Mouse (Mus musculus): Measurements from ENCODE around the gene Hoxc6. TPM values are rescaled to one million over a fixed set of nuclear protein-coding genes. Genes with fewer than 3 reads are reported as not detected.

Hoxc6 gene
- total RNA-seq, 1 experiment from 2014 or later = 59.4 TPM

GRCm38 (mm10) chr15:102969296-102969695 lies 28.8 kb upstream of the Hoxc6 start:
- no peak for DNase-seq

GRCm38 (mm10) chr15:102970740-102971139 lies 27.3 kb upstream of the Hoxc6 start:
- no peak for DNase-seq

- DNase-seq = no peak
These were observed 25.8 kb upstream of the Hoxc6 start for GRCm38 (mm10) chr15:102972254-102972653.

- no peak for DNase-seq
These were observed 25.3 kb upstream of the Hoxc6 start for GRCm38 (mm10) chr15:102972753-102973152.

GRCm38 (mm10) chr15:102975034-102975433 lies 23.0 kb upstream of the Hoxc6 start:
- DNase-seq = no peak

GRCm38 (mm10) chr15:102975688-102976111 lies 22.4 kb upstream of the Hoxc6 start:
- no peak for DNase-seq

- DNase-seq = no peak
These were observed 21.9 kb upstream of the Hoxc6 start, which contains the start of gene Hoxc9 for GRCm38 (mm10) chr15:102976171-102976570. Gene Hoxc9 (plus strand): TSS chr15:102976439.

GRCm38 (mm10) chr15:102976631-102977422 lies 21.2 kb upstream of the Hoxc6 start:
- no peak for DNase-seq

- no peak for DNase-seq
These were observed 20.6 kb upstream of the Hoxc6 start for GRCm38 (mm10) chr15:102977423-102977974.

- DNase-seq = no peak
These were observed 19.2 kb upstream of the Hoxc6 start for GRCm38 (mm10) chr15:102978615-102979515.

GRCm38 (mm10) chr15:102979936-102980335 lies 18.1 kb upstream of the Hoxc6 start:
- no peak for DNase-seq

GRCm38 (mm10) chr15:102980352-102980751 lies 17.7 kb upstream of the Hoxc6 start:
- no peak for DNase-seq

- DNase-seq = no peak
These were observed 17.1 kb upstream of the Hoxc6 start for GRCm38 (mm10) chr15:102980912-102981311.

GRCm38 (mm10) chr15:102981379-102982288 lies 16.4 kb upstream of the Hoxc6 start:
- DNase-seq = no peak

- no peak for DNase-seq
These were observed 14.3 kb upstream of the Hoxc6 start for GRCm38 (mm10) chr15:102983716-102984115.

- no peak for DNase-seq
These were observed 13.5 kb upstream of the Hoxc6 start for GRCm38 (mm10) chr15:102984521-102984920.

GRCm38 (mm10) chr15:102984925-102985324 lies 13.1 kb upstream of the Hoxc6 start:
- DNase-seq = no peak

- DNase-seq = peak; percentile 96
These were observed 10.8 kb upstream of the Hoxc6 start for GRCm38 (mm10) chr15:102987124-102987833.

GRCm38 (mm10) chr15:102988078-102988477 lies 10.0 kb upstream of the Hoxc6 start:
- no peak for DNase-seq

- peak; percentile 52 for DNase-seq
These were observed 7.3 kb upstream of the Hoxc6 start, which contains the start of gene Hoxc8 for GRCm38 (mm10) chr15:102990461-102991397. Gene Hoxc8 (plus strand): TSS chr15:102990607.

Measured in adrenal gland, postnatal 25 days (tissue).